Mouse (Mus musculus) heart, postnatal 0 days (tissue): ENCODE measurements around the gene Tmem114.
A peak's percentile ranks its signal among the peaks of the same experiment; 100 is the strongest.

Experiments used
- CTCF ChIP-seq: IDR thresholded peaks from 2 replicates; pipeline ENCODE4 v1.5.1; 2016; ENCODE audit warnings: antibody characterized with exemption, control low read depth, low read depth
- EP300 ChIP-seq: IDR thresholded peaks from 2 replicates; pipeline ENCODE4 v1.6.1; 2016; ENCODE audit warnings: antibody characterized with exemption, low read depth

DNA sequence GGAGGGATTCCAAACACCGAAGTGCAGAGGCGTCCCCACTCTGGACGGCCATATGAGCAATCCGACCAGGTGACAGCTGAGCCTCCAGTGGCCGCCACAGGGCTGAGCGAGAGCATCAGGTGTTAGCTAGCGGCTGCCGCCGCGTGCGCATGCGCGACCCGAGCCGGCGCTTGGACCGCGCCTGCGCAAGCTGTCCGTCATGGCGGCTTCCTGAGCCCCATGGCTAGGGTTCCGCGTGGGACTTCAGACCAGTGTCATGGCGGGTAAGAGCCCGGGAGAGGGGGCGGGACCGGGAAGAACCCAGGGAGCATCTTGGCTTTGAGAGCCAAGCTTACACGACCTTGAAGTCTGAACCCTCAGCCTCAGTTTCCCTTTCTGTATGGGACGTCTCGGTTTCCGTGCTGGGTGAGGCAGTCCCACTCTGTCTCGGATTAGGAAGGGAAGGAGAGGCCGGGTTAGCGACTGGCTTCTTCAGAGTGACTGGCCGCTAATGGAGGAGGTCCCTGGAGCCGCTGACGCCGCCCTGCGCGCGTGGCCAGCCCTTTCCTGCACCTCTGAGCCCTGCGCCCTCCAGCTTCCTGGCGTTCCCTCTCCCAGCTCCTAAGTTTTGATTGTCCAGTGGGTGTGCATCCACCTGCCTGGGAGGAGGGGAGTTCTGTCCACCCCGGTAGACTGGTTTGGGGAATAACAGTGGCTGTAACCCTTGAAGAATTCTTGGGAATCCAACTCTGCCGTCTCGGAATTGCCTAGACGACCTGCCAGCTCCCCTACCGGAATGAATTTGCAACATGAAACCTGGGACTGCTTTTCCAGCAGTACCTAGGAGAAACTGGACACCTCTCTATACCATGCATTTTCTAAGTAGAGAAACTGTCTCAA lies 45.9 kb upstream of the Tmem114 start, which contains the start of gene Mettl22:
- peak; percentile 21; the same call in 1 of the 2 replicates for TF ChIP-seq CTCF
- TF ChIP-seq EP300, result no peak
